Mouse (Mus musculus): ENCODE data around the gene 4833427G06Rik. TPM values are rescaled to one million over a fixed set of nuclear protein-coding genes. Genes with fewer than 3 reads are reported as not detected.
"Not testable (repeated sequence)": the region's sequence is repeated elsewhere in the genome, so short reads cannot be mapped to it uniquely, and the experiment has no call there.

4833427G06Rik gene
- not detected in 2 replicates for polyA plus RNA-seq (2014; fragmentation: Nextera tagmentation; extraction: Ambion mirVana)

GRCm38 (mm10) chr9:51101756-51102425, at the start of gene 4833427G06Rik:
TSS of gene 4833427G06Rik (minus strand) at chr9:51102078.
- peak; percentile 74 for ATAC-seq (ENCODE audit: low FRiP score, low TSS enrichment)
- no peaks in the 10 kb centered on the region for H3K36me3 ChIP-seq (ENCODE audit: control insufficient read depth, insufficient read depth, low read length)
- peaks cover 6% of the 10 kb centered on the region; the same call in 1 of the 2 replicates for H3K4me1 ChIP-seq (ENCODE audit: control insufficient read depth, insufficient read depth, low read length)
- H3K27ac ChIP-seq (ENCODE audit: low read depth, low read length): no peak within 1 kb of the TSS
- WGBS: 8% methylated on average over 27 of the region's 27 CpGs
- no peaks in the 10 kb centered on the region for H3K9me3 ChIP-seq (ENCODE audit: control insufficient read depth, low read length)
- H3K4me2 ChIP-seq (replicated peaks; ENCODE audit: low read depth, low read length): peak within 1 kb of the TSS; percentile 100
- no peak within 1 kb of the TSS for H3K9ac ChIP-seq (ENCODE audit: low read depth, low read length)
- H3K4me3 ChIP-seq (ENCODE audit: low read length): peak within 1 kb of the TSS; percentile 25
- no peaks in the 10 kb centered on the region for H3K27me3 ChIP-seq (ENCODE audit: control insufficient read depth, insufficient read depth, low read length)

GRCm38 (mm10) chr9:51147294-51147693, 45.4 kb upstream of the 4833427G06Rik start:
- H3K27ac ChIP-seq (ENCODE audit: low read depth, low read length): no peak overlapping the region
- no peaks in the 10 kb centered on the region for H3K4me1 ChIP-seq (ENCODE audit: control insufficient read depth, insufficient read depth, low read length)
- ATAC-seq (ENCODE audit: low FRiP score, low TSS enrichment): no peak
- no peak overlapping the region for H3K4me2 ChIP-seq (replicated peaks; ENCODE audit: low read depth, low read length)
- no peak overlapping the region for H3K9ac ChIP-seq (ENCODE audit: low read depth, low read length)
- no peak overlapping the region for H3K4me3 ChIP-seq (ENCODE audit: low read length)
- no peaks in the 10 kb centered on the region for H3K27me3 ChIP-seq (ENCODE audit: control insufficient read depth, insufficient read depth, low read length)
- H3K36me3 ChIP-seq (ENCODE audit: control insufficient read depth, insufficient read depth, low read length): no peaks in the 10 kb centered on the region
- no peaks in the 10 kb centered on the region; the same call in 1 of the 2 replicates for H3K9me3 ChIP-seq (ENCODE audit: control insufficient read depth, low read length)
- WGBS: 81% methylated on average over 5 of the region's 5 CpGs

- Histone ChIP-seq H3K9ac (ENCODE audit: low read depth, low read length) (no peak overlapping the region), H3K27me3 (ENCODE audit: control insufficient read depth, insufficient read depth, low read length) (no peaks in the 10 kb centered on the region), H3K36me3 (ENCODE audit: control insufficient read depth, insufficient read depth, low read length) (no peaks in the 10 kb centered on the region), H3K27ac (ENCODE audit: low read depth, low read length) (no peak overlapping the region), H3K4me2 (replicated peaks; ENCODE audit: low read depth, low read length) (no peak overlapping the region), H3K4me3 (ENCODE audit: low read length) (no peak overlapping the region), H3K9me3 (ENCODE audit: control insufficient read depth, low read length) (no peaks in the 10 kb centered on the region; the same call in 1 of the 2 replicates), H3K4me1 (ENCODE audit: control insufficient read depth, insufficient read depth, low read length) (no peaks in the 10 kb centered on the region)
- WGBS: 50% methylated on average over 4 of the region's 4 CpGs
- ATAC-seq (ENCODE audit: low FRiP score, low TSS enrichment): no peak
Measured at GRCm38 (mm10) chr9:51146496-51146895, 44.6 kb upstream of the 4833427G06Rik start.

GRCm38 (mm10) chr9:51144218-51144617, 42.3 kb upstream of the 4833427G06Rik start:
- H3K36me3 ChIP-seq (ENCODE audit: control insufficient read depth, insufficient read depth, low read length): no peaks in the 10 kb centered on the region
- H3K9ac ChIP-seq (ENCODE audit: low read depth, low read length): no peak overlapping the region
- H3K4me3 ChIP-seq (ENCODE audit: low read length): no peak overlapping the region
- 77% methylated on average over 6 of the region's 6 CpGs for WGBS
- no peak overlapping the region for H3K4me2 ChIP-seq (replicated peaks; ENCODE audit: low read depth, low read length)
- no peak overlapping the region for H3K27ac ChIP-seq (ENCODE audit: low read depth, low read length)
- no peaks in the 10 kb centered on the region for H3K27me3 ChIP-seq (ENCODE audit: control insufficient read depth, insufficient read depth, low read length)
- no peaks in the 10 kb centered on the region; the same call in 1 of the 2 replicates for H3K9me3 ChIP-seq (ENCODE audit: control insufficient read depth, low read length)
- ATAC-seq (ENCODE audit: low FRiP score, low TSS enrichment): no peak
- no peaks in the 10 kb centered on the region for H3K4me1 ChIP-seq (ENCODE audit: control insufficient read depth, insufficient read depth, low read length)

- Histone ChIP-seq H3K4me3 (ENCODE audit: low read length) (no peak overlapping the region), H3K4me1 (ENCODE audit: control insufficient read depth, insufficient read depth, low read length) (no peaks in the 10 kb centered on the region), H3K4me2 (replicated peaks; ENCODE audit: low read depth, low read length) (no peak overlapping the region), H3K27ac (ENCODE audit: low read depth, low read length) (no peak overlapping the region), H3K9ac (ENCODE audit: low read depth, low read length) (no peak overlapping the region), H3K36me3 (ENCODE audit: control insufficient read depth, insufficient read depth, low read length) (no peaks in the 10 kb centered on the region), H3K9me3 (ENCODE audit: control insufficient read depth, low read length) (no peaks in the 10 kb centered on the region; the same call in 1 of the 2 replicates), H3K27me3 (ENCODE audit: control insufficient read depth, insufficient read depth, low read length) (no peaks in the 10 kb centered on the region)
- no peak for ATAC-seq (ENCODE audit: low FRiP score, low TSS enrichment)
- WGBS: 94% methylated on average over 1 of the region's 1 CpGs
Measured at GRCm38 (mm10) chr9:51143437-51143836, 41.6 kb upstream of the 4833427G06Rik start.

- no peak for ATAC-seq (ENCODE audit: low FRiP score, low TSS enrichment)
Measured at GRCm38 (mm10) chr9:51140711-51141110, 38.8 kb upstream of the 4833427G06Rik start.

GRCm38 (mm10) chr9:51139401-51139800, 37.5 kb upstream of the 4833427G06Rik start:
- H3K4me3 ChIP-seq (ENCODE audit: low read length); H3K9me3 ChIP-seq (ENCODE audit: control insufficient read depth, low read length); H3K9ac ChIP-seq (ENCODE audit: low read depth, low read length); H3K36me3 ChIP-seq (ENCODE audit: control insufficient read depth, insufficient read depth, low read length); ATAC-seq (ENCODE audit: low FRiP score, low TSS enrichment); H3K4me2 ChIP-seq (replicated peaks; ENCODE audit: low read depth, low read length); H3K4me1 ChIP-seq (ENCODE audit: control insufficient read depth, insufficient read depth, low read length); H3K27ac ChIP-seq (ENCODE audit: low read depth, low read length); H3K27me3 ChIP-seq (ENCODE audit: control insufficient read depth, insufficient read depth, low read length): not testable (repeated sequence)
- WGBS: 82% methylated on average over 1 of the region's 1 CpGs

More at GRCm38 (mm10) chr9:51140711-51141110, 38.8 kb upstream of the 4833427G06Rik start:
- Histone ChIP-seq H3K9me3 (ENCODE audit: control insufficient read depth, low read length) (no peaks in the 10 kb centered on the region; the same call in 1 of the 2 replicates), H3K4me2 (replicated peaks; ENCODE audit: low read depth, low read length) (no peak overlapping the region), H3K27ac (ENCODE audit: low read depth, low read length) (no peak overlapping the region), H3K27me3 (ENCODE audit: control insufficient read depth, insufficient read depth, low read length) (no peaks in the 10 kb centered on the region), H3K36me3 (ENCODE audit: control insufficient read depth, insufficient read depth, low read length) (no peaks in the 10 kb centered on the region), H3K4me1 (ENCODE audit: control insufficient read depth, insufficient read depth, low read length) (no peaks in the 10 kb centered on the region), H3K9ac (ENCODE audit: low read depth, low read length) (no peak overlapping the region), H3K4me3 (ENCODE audit: low read length) (no peak overlapping the region)
- 77% methylated on average over 3 of the region's 3 CpGs for WGBS

GRCm38 (mm10) chr9:51138301-51138700, 36.4 kb upstream of the 4833427G06Rik start:
- Histone ChIP-seq H3K9me3 (ENCODE audit: control insufficient read depth, low read length) (no peaks in the 10 kb centered on the region), H3K27ac (ENCODE audit: low read depth, low read length) (no peak overlapping the region), H3K4me2 (replicated peaks; ENCODE audit: low read depth, low read length) (no peak overlapping the region), H3K4me3 (ENCODE audit: low read length) (no peak overlapping the region), H3K4me1 (ENCODE audit: control insufficient read depth, insufficient read depth, low read length) (no peaks in the 10 kb centered on the region), H3K36me3 (ENCODE audit: control insufficient read depth, insufficient read depth, low read length) (no peaks in the 10 kb centered on the region), H3K9ac (ENCODE audit: low read depth, low read length) (no peak overlapping the region), H3K27me3 (ENCODE audit: control insufficient read depth, insufficient read depth, low read length) (no peaks in the 10 kb centered on the region)
- WGBS: 91% methylated on average over 1 of the region's 1 CpGs
- no peak for ATAC-seq (ENCODE audit: low FRiP score, low TSS enrichment)

GRCm38 (mm10) chr9:51137836-51138235, 36.0 kb upstream of the 4833427G06Rik start:
- no peaks in the 10 kb centered on the region for H3K4me1 ChIP-seq (ENCODE audit: control insufficient read depth, insufficient read depth, low read length)
- H3K9ac ChIP-seq (ENCODE audit: low read depth, low read length): no peak overlapping the region
- no peaks in the 10 kb centered on the region for H3K27me3 ChIP-seq (ENCODE audit: control insufficient read depth, insufficient read depth, low read length)
- H3K4me3 ChIP-seq (ENCODE audit: low read length): no peak overlapping the region
- no peak overlapping the region for H3K4me2 ChIP-seq (replicated peaks; ENCODE audit: low read depth, low read length)
- no peak for ATAC-seq (ENCODE audit: low FRiP score, low TSS enrichment)
- 89% methylated on average over 1 of the region's 1 CpGs for WGBS
- H3K9me3 ChIP-seq (ENCODE audit: control insufficient read depth, low read length): no peaks in the 10 kb centered on the region
- no peaks in the 10 kb centered on the region for H3K36me3 ChIP-seq (ENCODE audit: control insufficient read depth, insufficient read depth, low read length)
- H3K27ac ChIP-seq (ENCODE audit: low read depth, low read length): no peak overlapping the region
